Mouse (Mus musculus) MEL (cell line): ENCODE measurements around the gene Mcub. TPM values are rescaled to one million over a fixed set of nuclear protein-coding genes. Genes with fewer than 3 reads are reported as not detected.

Source experiments
- DNase-seq: peaks from one replicate; pipeline ENCODE4 v3.0.0; 2011; ENCODE audit warnings: low read depth, low spot score
- H3K27ac ChIP-seq: 2 replicates; pipeline ENCODE4 v1.5.1; 2012; ENCODE audit warnings: low read depth, mild to moderate bottlenecking, control low read depth, low read length, moderate library complexity; ENCODE audit not compliant: control insufficient read depth
- H3K27me3 ChIP-seq, 2 experiments: fragments of 150-350 bp in 1 of 2; sonication (generic) in 1 of 2; 2 replicates each; pipeline ENCODE4 v1.6.1; 2012; ENCODE audit warnings: low read length in 2 of 2, mild to moderate bottlenecking in 2 of 2, improper control_type of control experiment in 1 of 2, moderate library complexity in 1 of 2; ENCODE audit not compliant: insufficient read depth in 2 of 2, control insufficient read depth in 1 of 2
- H3K36me3 ChIP-seq, 2 experiments: 2 replicates each; pipeline ENCODE4 v1.6.1; 2012 to 2014; ENCODE audit warnings: low read length in 2 of 2, improper control_type of control experiment in 1 of 2, inconsistent platforms in 1 of 2, mild to moderate bottlenecking in 1 of 2; ENCODE audit not compliant: insufficient read depth in 2 of 2, control insufficient read depth in 1 of 2
- H3K4me1 ChIP-seq, 2 experiments: fragments of 150-350 bp in 1 of 2; sonication (generic) in 1 of 2; 2 replicates each; pipeline ENCODE4 v1.6.1; 2012; ENCODE audit warnings: low read length in 2 of 2, improper control_type of control experiment in 1 of 2, mild to moderate bottlenecking in 1 of 2; ENCODE audit not compliant: insufficient read depth in 2 of 2, control insufficient read depth in 1 of 2
- H3K4me3 ChIP-seq, 2 experiments: fragments of 150-350 bp in 1 of 2; sonication (generic) in 1 of 2; 2 replicates each; pipeline ENCODE4 v1.5.1; 2012; ENCODE audit warnings: low read depth in 2 of 2, low read length in 2 of 2, mild to moderate bottlenecking in 2 of 2, moderate library complexity in 2 of 2, control low read depth in 1 of 2, improper control_type of control experiment in 1 of 2; ENCODE audit not compliant: control insufficient read depth in 1 of 2, insufficient read depth in 1 of 2
- H3K79me2 ChIP-seq: 2 replicates; pipeline ENCODE4 v1.6.1; 2012; ENCODE audit warnings: mild to moderate bottlenecking, low read length, moderate library complexity; ENCODE audit not compliant: control insufficient read depth, poor library complexity, insufficient read depth
- H3K9ac ChIP-seq: 2 replicates; pipeline ENCODE4 v1.6.1; 2012; ENCODE audit warnings: low read depth, mild to moderate bottlenecking, control low read depth, low read length, moderate library complexity; ENCODE audit not compliant: control insufficient read depth, poor library complexity, severe bottlenecking
- H3K9me3 ChIP-seq: fragments of 150-350 bp; sonication (generic); replicated peaks from 2 replicates; pipeline ENCODE4 v1.6.1; 2012; ENCODE audit warnings: mild to moderate bottlenecking, low read length, improper control_type of control experiment, moderate library complexity; ENCODE audit not compliant: insufficient read depth
- BHLHE40 ChIP-seq: IDR thresholded peaks from 2 replicates; pipeline ENCODE4 v1.6.1; 2012; ENCODE audit warnings: low read depth, mild to moderate bottlenecking, inconsistent platforms, low read length, improper control_type of control experiment, borderline replicate concordance
- EP300 ChIP-seq, 2 experiments: IDR thresholded peaks; 2 replicates each; pipeline ENCODE4 v1.6.1; 2011; ENCODE audit warnings: improper control_type of control experiment in 2 of 2, low read length in 2 of 2, low read depth in 1 of 2, mild to moderate bottlenecking in 1 of 2
- ETS1 ChIP-seq: IDR thresholded peaks from 2 replicates; pipeline ENCODE4 v1.6.1; 2012; ENCODE audit warnings: low read depth, mild to moderate bottlenecking, inconsistent platforms, low read length, improper control_type of control experiment, moderate library complexity
- GABPA ChIP-seq: IDR thresholded peaks from 2 replicates; pipeline ENCODE4 v1.6.1; 2012; ENCODE audit warnings: low read depth, mild to moderate bottlenecking, inconsistent platforms, low read length, improper control_type of control experiment, moderate library complexity
- GATA1 ChIP-seq: IDR thresholded peaks from 2 replicates; pipeline ENCODE4 v1.6.1; 2011; ENCODE audit warnings: low read depth, low read length, improper control_type of control experiment
- HCFC1 ChIP-seq: IDR thresholded peaks from 2 replicates; pipeline ENCODE4 v1.6.1; 2012; ENCODE audit warnings: low read depth, mild to moderate bottlenecking, inconsistent platforms, low read length, improper control_type of control experiment, moderate library complexity
- JUND ChIP-seq: IDR thresholded peaks from 2 replicates; pipeline ENCODE4 v1.6.1; 2011; ENCODE audit warnings: low read depth, mild to moderate bottlenecking, improper control_type of control experiment, low read length
- KAT2A ChIP-seq: conservative IDR thresholded peaks from 2 replicates; pipeline ENCODE4 v1.6.1; 2012; ENCODE audit warnings: low read depth, low read length, improper control_type of control experiment, inconsistent platforms
- MAZ ChIP-seq: IDR thresholded peaks from 2 replicates; pipeline ENCODE4 v1.6.1; 2012; ENCODE audit warnings: low read depth, mild to moderate bottlenecking, inconsistent platforms, low read length, improper control_type of control experiment
- MXI1 ChIP-seq: IDR thresholded peaks from 2 replicates; pipeline ENCODE4 v1.6.1; 2011; ENCODE audit warnings: mild to moderate bottlenecking, low read depth, low read length, improper control_type of control experiment
- MYB ChIP-seq: IDR thresholded peaks from 2 replicates; pipeline ENCODE4 v1.6.1; 2011; ENCODE audit warnings: mild to moderate bottlenecking, low read depth, low read length, improper control_type of control experiment
- NELFE ChIP-seq: IDR thresholded peaks from 2 replicates; pipeline ENCODE4 v1.6.1; 2011; ENCODE audit warnings: low read depth, low read length, improper control_type of control experiment
- NRF1 ChIP-seq: IDR thresholded peaks from 2 replicates; pipeline ENCODE4 v1.6.1; 2014; ENCODE audit warnings: low read depth, mild to moderate bottlenecking, inconsistent platforms, low read length, improper control_type of control experiment, moderate library complexity; ENCODE audit not compliant: poor library complexity, insufficient read depth, severe bottlenecking
- POLR2A ChIP-seq, 2 experiments: IDR thresholded peaks; 2 replicates each; pipeline ENCODE4 v1.6.1; 2011 to 2012; ENCODE audit warnings: low read length in 2 of 2, mild to moderate bottlenecking in 2 of 2, control low read depth in 1 of 2, improper control_type of control experiment in 1 of 2, low read depth in 1 of 2, moderate library complexity in 1 of 2; ENCODE audit not compliant: control insufficient read depth in 1 of 2, insufficient read depth in 1 of 2, poor library complexity in 1 of 2
- POLR2AphosphoS5 ChIP-seq: IDR thresholded peaks from 2 replicates; pipeline ENCODE4 v1.6.1; 2012; ENCODE audit warnings: low read depth, borderline replicate concordance, mild to moderate bottlenecking, inconsistent platforms, low read length, moderate library complexity, mixed read lengths
- RAD21 ChIP-seq: IDR thresholded peaks from 2 replicates; pipeline ENCODE4 v1.6.1; 2011; ENCODE audit warnings: mild to moderate bottlenecking, low read depth, low read length, improper control_type of control experiment
- RCOR1 ChIP-seq: IDR thresholded peaks from 2 replicates; pipeline ENCODE4 v1.6.1; 2012; ENCODE audit warnings: low read depth, mild to moderate bottlenecking, inconsistent platforms, low read length, improper control_type of control experiment
- SIN3A ChIP-seq: IDR thresholded peaks from 2 replicates; pipeline ENCODE4 v1.6.1; 2012; ENCODE audit warnings: low read length, improper control_type of control experiment, inconsistent platforms
- TAL1 ChIP-seq: IDR thresholded peaks from 2 replicates; pipeline ENCODE4 v1.6.1; 2012; ENCODE audit warnings: mild to moderate bottlenecking, inconsistent platforms, low read length, moderate library complexity, mixed read lengths
- TBP ChIP-seq: IDR thresholded peaks from 2 replicates; pipeline ENCODE4 v1.8.0; 2011; ENCODE audit warnings: low read depth, low read length, improper control_type of control experiment
- TCF12 ChIP-seq: IDR thresholded peaks from 2 replicates; pipeline ENCODE4 v1.6.1; 2014; ENCODE audit warnings: low read depth, mild to moderate bottlenecking, inconsistent platforms, low read length, improper control_type of control experiment, moderate library complexity
- ZC3H11A ChIP-seq: IDR thresholded peaks from 2 replicates; pipeline ENCODE4 v1.6.1; 2012; ENCODE audit warnings: low read depth, mild to moderate bottlenecking, inconsistent platforms, low read length, improper control_type of control experiment
- ZNF384 ChIP-seq: IDR thresholded peaks from 2 replicates; pipeline ENCODE4 v1.6.1; 2012; ENCODE audit warnings: low read depth, mild to moderate bottlenecking, inconsistent platforms, low read length, improper control_type of control experiment
- polyA plus RNA-seq, 2 experiments: library from polyadenylated mRNA; stranded (reverse) in 1 of 2; unstranded in 1 of 2; fragments of >175 nt in 1 of 2; fragments of >200 nt in 1 of 2; gene quantifications; 2 replicates each; pipeline versions ENCODE4 v1.2.1 to v1.2.4; 2012; ENCODE audit warnings: low replicate concordance in 2 of 2, low read depth in 1 of 2; ENCODE audit not compliant: insufficient read length in 2 of 2, insufficient read depth in 1 of 2, missing spikeins in 1 of 2
- total RNA-seq: library from RNA; depleted of rRNA; stranded (reverse); fragments of 300-350 nt; gene quantifications from 2 replicates; pipeline ENCODE4 v1.2.3, GENCODE M21; 2012

Mcub gene
- total and polyA plus RNA-seq, 3 experiments: not detected

DNA sequence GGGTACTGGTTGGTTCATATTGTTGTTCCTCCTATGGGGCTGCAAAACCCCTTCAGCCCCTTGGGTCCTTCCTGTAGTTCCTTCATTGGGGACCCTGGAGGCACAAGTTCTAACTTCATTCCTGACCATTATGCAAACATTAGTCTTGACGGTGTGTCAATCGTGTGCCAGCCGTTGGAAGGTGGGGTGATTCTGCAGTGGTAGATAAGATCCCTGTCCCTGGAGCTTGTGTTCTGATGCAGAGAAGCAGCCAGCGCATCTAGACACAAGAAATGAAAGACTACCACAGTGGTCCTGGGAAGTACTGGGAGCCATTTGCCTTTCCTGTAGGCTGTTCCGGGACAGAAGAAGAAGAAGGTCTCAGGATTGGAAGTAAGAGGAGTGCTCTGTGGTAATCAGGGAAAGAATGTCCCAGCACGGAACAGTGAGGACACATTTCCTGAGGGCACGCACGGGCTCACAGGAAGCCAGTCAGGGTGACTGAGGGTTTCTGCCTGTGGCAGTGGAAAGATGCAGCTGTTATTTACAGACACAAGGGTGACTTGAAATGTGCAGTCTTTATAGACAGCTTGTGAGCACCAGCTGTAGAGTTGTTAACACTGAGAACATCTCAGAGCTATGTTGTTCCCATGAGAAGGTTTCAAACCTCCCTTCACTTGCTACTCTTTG, 88.9 kb downstream of the Mcub start:
- Histone ChIP-seq H3K9ac (0 out of 2 replicates have a peak overlapping the region, but pooled peaks have one; percentile 1), H3K9me3 (no peaks in the 10 kb centered on the region), H3K27me3 (no peaks in the 10 kb centered on the region), H3K27ac (peak overlapping the region; percentile 35), H3K79me2 (peaks cover 38% of the 10 kb centered on the region), H3K4me1 (peaks cover 11 to 38% of the 10 kb centered on the region in 2 experiments), H3K36me3 (peaks cover 7 to 23% of the 10 kb centered on the region in 2 experiments), H3K4me3 (peak overlapping the region in 1 of 2 experiments; percentile 34; a peak in 1 of 4 replicates)
- TF ChIP-seq JUND: no peak
- no peak for TF ChIP-seq KAT2A
- TF ChIP-seq NELFE: peak; percentile 31
- TF ChIP-seq MAZ: 0 out of 2 replicates have a peak, but pooled peaks have one; percentile 37
- no peak for TF ChIP-seq ZNF384
- TF ChIP-seq ETS1: peak; percentile 48
- TF ChIP-seq GATA1: peak; percentile 63
- TF ChIP-seq MXI1: no peak; the same call in none of the 2 replicates
- TF ChIP-seq TBP: no peak
- 0 out of 2 replicates have a peak, but pooled peaks have one; percentile 16 for TF ChIP-seq RCOR1
- TF ChIP-seq HCFC1: no peak
- TF ChIP-seq POLR2AphosphoS5: no peak
- TF ChIP-seq SIN3A: peak; percentile 53
- peak; percentile 67; the same call in 1 of the 2 replicates for TF ChIP-seq BHLHE40
- peak; percentile 81 for TF ChIP-seq TCF12
- peak; percentile 6; the same call in 1 of the 2 replicates for TF ChIP-seq NRF1
- no peak for TF ChIP-seq RAD21
- TF ChIP-seq MYB: peak; percentile 73
- TF ChIP-seq POLR2A (IDR thresholded peaks at IDR 0.05; ENCODE audit: control insufficient read depth in 1 of 2, insufficient read depth in 1 of 2, low read depth in 1 of 2, low read length in 2 of 2, poor library complexity in 1 of 2): no peak
- TF ChIP-seq EP300 (IDR thresholded peaks at IDR 0.05; ENCODE audit: low read depth in 1 of 2, low read length in 2 of 2): peak; percentile 68 to 86; a peak in 3 of 4 replicates
- TF ChIP-seq GABPA: no peak
- TF ChIP-seq ZC3H11A: no peak
- TF ChIP-seq TAL1: peak; percentile 30
- peak; percentile 71 for DNase-seq
